Mouse (Mus musculus): ENCODE measurements around the gene Fbxw10.

The Fbxw10 gene

DNA sequence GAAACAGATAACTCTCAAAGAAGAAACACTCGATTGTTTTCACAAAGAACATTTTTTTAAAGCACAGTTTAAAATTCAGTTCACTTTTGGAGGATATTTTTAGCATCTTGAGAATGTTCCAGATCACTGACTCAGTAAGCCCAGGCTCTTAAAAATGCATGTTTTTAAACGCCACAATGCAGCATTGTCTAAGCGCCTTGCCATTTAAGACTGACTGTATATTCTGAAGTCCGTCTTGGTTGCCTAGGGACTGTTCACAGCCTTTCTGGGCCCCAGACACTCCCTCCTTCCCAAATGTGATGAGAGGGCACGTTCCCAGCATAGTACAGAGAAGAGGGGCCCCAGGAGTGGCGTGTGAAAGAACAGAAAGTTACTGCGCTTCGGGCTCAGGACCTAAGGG lies 64.5 kb downstream of the Fbxw10 start:
- no peak for DNase-seq

DNA sequence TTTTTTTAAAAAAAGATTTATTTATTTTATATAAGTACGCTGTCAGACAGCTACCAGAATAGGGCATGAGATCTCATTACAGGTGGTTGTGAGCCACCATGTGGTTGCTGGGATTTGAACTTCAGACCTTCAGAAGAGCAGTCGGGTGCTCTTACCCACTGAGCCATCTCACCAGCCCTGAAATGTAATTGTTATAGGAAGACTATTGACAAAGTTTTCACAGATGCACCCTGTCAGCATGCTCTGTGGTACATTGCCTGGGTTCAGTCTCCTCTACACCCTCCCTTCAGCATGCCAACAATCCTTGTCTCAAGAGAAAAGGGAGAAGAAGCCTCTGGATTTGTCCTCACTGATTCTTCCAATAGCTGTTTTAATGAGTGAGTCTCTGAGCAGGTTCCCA lies 66.3 kb downstream of the Fbxw10 start:
- no peak for DNase-seq

DNA sequence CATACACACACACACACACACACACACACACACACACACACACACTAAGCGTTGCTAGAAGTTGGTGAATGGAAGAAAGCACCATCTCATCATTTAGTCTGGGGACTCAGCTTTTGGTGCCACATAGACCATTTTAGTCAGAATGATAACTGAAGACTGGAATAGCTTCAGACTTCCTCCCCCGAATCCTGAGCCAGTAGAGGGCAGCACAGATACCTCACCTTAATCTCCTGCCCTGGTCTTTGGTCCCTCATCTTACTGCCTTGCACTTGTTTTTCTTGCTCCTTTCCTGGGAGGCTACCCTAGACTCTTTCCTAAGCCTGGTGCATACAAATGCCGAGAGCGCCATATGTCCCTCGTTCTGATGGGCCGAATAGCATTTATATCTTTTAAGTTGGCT lies 67.7 kb downstream of the Fbxw10 start:
- DNase-seq = peak; percentile 11 to 43

DNA sequence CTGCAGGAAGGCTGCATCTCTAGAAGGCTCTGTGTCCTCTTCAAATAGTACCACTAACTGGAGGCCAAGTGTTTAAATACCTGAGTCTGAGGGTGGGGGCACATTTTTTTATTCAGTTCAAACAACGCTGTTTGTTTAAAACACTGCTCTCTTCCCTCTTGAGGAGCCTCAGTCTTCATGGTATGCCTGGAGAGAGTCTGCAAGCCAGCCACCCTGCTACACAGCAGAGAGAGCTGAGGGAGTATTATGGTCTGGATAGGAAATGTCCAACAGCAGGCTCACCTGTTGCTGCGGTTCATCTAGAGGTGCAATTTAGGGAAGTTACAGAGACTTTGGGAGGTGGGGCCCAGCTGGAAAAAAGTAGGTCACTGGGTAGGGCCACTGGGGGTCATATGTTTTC lies 68.6 kb downstream of the Fbxw10 start:
- DNase-seq = no peak

DNA sequence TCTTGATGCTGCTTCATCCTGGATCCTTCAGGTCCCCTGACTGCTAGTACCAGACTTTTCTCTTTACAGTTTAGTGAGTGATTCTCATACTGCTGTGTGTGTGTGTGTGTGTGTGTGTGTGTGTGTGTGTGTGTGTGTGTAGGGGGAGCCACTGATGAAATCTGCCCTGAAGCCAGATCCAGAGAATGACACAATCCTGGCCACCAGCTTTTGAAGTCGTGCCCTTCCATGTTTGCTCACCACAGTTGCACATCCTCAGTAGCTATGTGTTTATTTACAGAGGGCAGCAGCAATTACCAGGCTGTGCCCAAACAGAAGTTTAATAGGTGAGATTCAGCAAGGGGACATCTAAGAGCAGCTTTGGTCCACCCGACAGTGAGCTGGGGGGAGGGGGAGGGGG lies 69.9 kb downstream of the Fbxw10 start:
- no peak for DNase-seq

DNA sequence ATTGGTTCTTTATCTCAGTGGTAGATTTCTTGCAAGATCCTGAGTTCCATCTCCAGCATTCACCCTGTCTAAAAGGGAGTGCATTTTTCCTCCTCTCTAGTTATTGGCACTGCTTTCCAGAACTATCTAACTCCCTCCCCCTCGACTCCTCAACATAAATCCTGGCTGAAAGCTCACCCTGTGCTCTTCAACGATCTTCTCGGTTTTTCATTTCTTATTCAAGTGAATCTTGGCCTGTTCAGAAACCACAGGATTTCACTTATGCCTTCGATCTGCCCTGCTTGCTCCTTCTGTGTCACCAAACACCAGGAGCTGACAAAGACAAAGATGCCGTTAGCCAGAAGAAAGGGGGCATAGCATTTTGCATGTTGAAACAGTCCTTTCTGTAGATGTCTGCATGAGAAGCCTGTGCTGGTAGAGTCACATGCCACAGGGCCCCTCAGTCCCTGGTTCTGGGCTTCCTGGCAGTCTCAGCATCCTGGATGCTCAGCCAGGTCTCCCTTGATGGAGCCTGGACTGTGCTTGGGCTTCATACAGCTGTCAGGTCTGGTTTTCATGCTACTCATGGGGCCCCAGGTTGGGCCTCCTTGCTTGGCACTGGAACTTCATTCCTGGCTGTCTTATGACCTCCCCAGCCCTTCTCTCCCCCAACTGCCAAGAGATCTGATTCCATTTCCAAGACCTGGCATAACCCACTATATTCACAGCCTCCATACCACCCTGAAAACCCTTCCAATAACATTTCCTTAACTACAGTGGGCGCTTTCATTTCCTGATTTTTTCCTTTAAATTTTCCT lies 73.3 kb downstream of the Fbxw10 start:
- DNase-seq = no peak

DNA sequence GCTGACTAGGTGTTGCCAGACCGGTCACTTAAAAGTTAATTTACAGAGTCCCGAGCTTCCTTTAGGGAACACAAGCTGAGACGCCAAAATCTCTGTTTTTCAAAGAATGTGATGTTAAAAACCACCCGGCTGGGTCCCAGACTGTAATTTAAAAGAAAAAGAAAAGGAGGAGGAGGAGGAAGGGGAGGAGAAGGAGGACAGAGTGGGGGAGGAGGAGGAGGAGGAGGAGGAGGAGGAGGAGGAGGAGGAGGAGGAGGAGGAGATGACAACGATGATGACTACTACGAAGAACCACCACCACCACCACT lies 73.8 kb downstream of the Fbxw10 start:
- no peak for DNase-seq

DNA sequence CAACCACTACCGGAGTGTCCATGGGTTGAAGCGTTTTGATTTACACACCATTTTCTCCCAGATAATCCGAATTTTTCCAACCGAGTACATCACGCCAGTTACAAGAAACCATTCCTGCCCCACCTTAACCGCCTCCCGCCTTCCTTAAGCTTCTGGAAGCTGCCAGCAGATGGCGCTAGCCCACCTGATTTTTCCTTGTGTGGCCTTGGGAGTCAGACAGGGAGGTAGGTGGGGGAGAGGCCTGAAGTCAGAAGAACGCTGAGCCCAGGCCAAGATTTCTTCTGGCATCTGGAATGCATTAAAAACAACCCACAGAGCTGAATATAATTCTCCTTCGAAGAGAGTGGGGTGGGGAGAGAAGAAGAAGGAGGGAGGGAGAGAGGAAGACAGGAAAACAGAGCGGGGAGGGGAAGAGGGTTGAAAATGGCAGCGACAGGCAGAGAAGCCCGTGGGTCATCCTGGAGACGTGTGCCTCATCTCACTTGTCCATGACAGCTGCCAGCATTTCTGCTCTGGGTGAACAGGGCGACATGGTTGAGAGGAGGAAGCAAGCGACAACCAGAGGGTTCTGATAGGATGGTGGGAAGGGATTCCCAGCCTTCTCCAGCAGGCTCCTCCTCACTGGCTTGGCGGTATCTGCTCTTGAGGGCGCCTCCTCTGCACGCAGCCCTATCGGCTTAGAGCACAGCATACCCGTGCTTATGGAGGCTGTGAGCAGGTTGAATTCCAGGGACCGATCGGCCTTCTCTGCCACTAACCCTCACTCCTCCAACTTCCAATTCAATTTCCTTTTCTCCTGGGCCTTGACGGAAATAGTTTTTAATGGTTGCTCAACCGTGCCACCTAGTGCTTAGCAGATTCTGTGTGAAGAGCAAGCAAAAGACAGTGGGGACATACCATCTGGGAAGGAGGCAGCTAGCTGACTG lies 74.4 kb downstream of the Fbxw10 start:
- peak; percentile 93 to 95 for DNase-seq

DNA sequence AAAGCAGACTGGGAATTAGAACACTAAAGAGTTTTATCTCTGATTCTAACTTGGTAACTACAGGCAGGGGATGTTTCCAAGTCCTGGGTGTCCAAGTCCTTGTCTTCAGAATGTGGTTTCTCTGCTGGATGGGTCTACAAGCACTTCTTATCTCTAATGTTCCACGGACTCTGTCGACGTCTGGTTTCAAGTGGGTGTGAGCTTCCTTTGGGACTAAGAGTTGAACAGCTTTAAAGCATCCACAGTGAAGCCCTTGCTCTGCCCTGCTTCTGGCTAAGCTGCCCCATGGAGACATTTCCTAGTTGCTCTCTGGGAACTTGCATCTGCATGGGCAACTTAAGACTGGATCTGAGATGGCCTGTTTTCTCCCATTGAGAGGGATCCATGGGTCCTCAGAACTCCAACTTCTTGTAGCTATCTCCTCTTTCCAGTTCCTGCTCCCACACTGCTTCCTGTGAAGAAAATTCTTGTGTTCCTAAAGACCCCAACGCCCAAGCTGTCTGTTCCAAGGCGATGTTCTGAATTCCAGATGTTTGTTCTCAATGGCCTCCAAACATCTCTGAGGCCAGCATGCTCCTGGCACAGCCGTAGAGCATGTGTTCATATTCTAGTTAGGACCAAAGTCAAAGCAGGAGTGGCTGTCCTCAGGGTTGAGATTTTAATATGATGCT lies 77.4 kb downstream of the Fbxw10 start:
- no peak for DNase-seq

Measured in cerebellum, postnatal 25 days (tissue).